Mouse (Mus musculus) neural tube, embryonic 11.5 days (tissue): ENCODE results near the gene Wipf3. TPM values are rescaled to one million over a fixed set of nuclear protein-coding genes. Genes with fewer than 3 reads are reported as not detected.

Source experiments
- ATAC-seq: fragments of 200-750 bp; cut with Nextera tagmentation; 2 replicates; pipeline ENCODE4 v1.8.0; 2017; ENCODE audit warnings: moderate number of reproducible peaks, mild to moderate bottlenecking, moderate TSS enrichment, moderate library complexity; ENCODE audit not compliant: insufficient read depth, low FRiP score, low TSS enrichment
- DNase-seq: peaks from one replicate; pipeline ENCODE4 v3.0.0-alpha.2; 2015; ENCODE audit warnings: low spot score
- H3K27ac ChIP-seq: fragments of 300-500 bp; sonication (generic); 2 replicates; pipeline ENCODE4 v1.5.1; 2014; ENCODE audit warnings: low read depth, mild to moderate bottlenecking, low read length
- H3K27me3 ChIP-seq: fragments of 300-500 bp; sonication (generic); 2 replicates; pipeline ENCODE4 v1.6.1; 2014; ENCODE audit warnings: mild to moderate bottlenecking, low read length, mixed read lengths; ENCODE audit not compliant: control insufficient read depth, insufficient read depth
- H3K36me3 ChIP-seq: fragments of 300-500 bp; sonication (generic); 2 replicates; pipeline ENCODE4 v1.6.1; 2014; ENCODE audit warnings: mild to moderate bottlenecking, low read length, moderate library complexity, mixed read lengths; ENCODE audit not compliant: control insufficient read depth, insufficient read depth
- H3K4me1 ChIP-seq: fragments of 300-500 bp; sonication (generic); 2 replicates; pipeline ENCODE4 v1.6.1; 2014; ENCODE audit warnings: low read length, mixed read lengths; ENCODE audit not compliant: control insufficient read depth, insufficient read depth
- H3K4me2 ChIP-seq: fragments of 300-500 bp; sonication (generic); 2 replicates; pipeline ENCODE4 v1.6.1; 2014; ENCODE audit warnings: low read depth, mild to moderate bottlenecking, moderate library complexity
- H3K4me3 ChIP-seq: fragments of 300-500 bp; sonication (generic); 2 replicates; pipeline ENCODE4 v1.5.1; 2014; ENCODE audit warnings: low read depth, low read length
- H3K9ac ChIP-seq: fragments of 300-500 bp; sonication (generic); 2 replicates; pipeline ENCODE4 v1.6.1; 2014; ENCODE audit warnings: mild to moderate bottlenecking, low read length
- H3K9me3 ChIP-seq: fragments of 300-500 bp; sonication (generic); 2 replicates; pipeline ENCODE4 v1.6.1; 2016; ENCODE audit warnings: low read length; ENCODE audit not compliant: control insufficient read depth
- WGBS: fragments of 180-500 bp; shearing (Covaris S2); extraction: QIAGEN DNeasy Blood & Tissue Kit; methylation state at CpG from one replicate; pipeline ENCODE4 v1.1.7; 2014; 5-methylcytosine and 5-hydroxymethylcytosine counted together
- polyA plus RNA-seq: library from polyadenylated mRNA; unstranded; fragments of >200 nt; fragmentation: Nextera tagmentation; extraction: Ambion mirVana; gene quantifications from 2 replicates; pipeline ENCODE4 v1.2.1, GENCODE M21; 2014

Gene Wipf3
- polyA plus RNA-seq = 0.34 and 0.80 TPM in 2 replicates

DNA sequence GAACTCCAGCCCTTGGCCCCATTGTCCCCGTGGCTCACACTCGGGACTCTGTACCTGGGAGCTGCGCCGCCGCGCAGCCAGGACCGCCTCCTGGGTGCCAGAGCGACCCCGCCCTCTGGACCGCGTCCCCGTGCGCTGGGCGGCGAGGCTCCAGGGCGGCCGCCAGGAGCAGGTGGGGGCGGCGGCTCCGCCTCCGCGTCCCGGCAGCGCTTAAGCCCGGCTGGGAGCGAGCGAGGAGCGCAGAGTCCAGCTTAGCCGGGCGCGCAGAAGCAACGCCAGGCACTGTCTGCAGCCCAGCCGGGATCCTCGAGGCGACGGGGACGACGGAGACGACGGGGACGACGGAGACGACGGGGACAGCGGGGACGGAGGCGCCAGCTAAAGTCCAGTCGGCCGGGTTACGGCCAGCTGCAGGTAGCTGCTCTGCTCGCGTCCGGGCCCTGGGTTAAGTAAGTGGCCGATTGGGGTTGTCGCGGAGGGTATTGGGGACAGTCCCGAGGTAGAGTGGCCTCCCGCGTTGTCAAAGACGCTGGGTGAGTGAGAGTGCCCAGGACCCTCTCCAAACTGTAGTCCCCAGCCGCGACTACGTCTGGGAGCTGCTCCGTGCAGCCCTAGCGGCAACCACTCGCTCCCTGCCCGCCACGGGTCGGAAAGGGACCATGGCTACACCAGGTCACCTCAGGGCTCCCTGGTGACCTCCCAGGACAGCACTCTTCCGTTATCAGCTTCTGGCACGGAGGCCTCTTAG lies at the start of gene Wipf3:
Gene Wipf3, plus strand, starts transcription at position 157 of the 748 bp plus-strand sequence.
- Histone ChIP-seq H3K9me3 (no peaks in the 10 kb centered on the region), H3K4me3 (peak within 1 kb of the TSS; percentile 57), H3K4me2 (peak within 1 kb of the TSS; percentile 94), H3K36me3 (no peaks in the 10 kb centered on the region), H3K9ac (peak within 1 kb of the TSS; percentile 61), H3K27me3 (peaks cover 20% of the 10 kb centered on the region), H3K27ac (no peak within 1 kb of the TSS), H3K4me1 (peaks cover 8% of the 10 kb centered on the region)
- WGBS = under 1% methylated on average over 68 of the region's 71 CpGs
- DNase-seq (peak; percentile 72), ATAC-seq (peak; percentile 80)

DNA sequence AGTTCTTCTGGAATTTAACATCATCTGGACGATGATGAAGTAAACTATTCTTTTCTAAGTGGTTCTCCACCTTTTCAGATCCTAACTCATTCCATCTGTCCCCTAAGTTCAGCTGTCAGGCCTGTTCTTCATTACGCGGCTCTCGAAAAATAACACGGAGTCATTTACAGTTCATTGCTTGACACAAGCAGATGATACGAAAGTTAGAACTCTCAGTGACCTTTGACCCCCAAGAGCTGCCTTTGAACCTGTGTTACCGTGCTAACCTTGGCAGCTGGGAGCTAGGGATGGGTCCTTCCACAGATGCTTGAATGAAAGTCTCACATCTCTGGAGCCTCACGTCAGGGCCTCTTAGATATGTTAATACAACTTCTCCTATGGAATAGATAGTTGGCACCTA lies 46.8 kb upstream of the Wipf3 start:
- peak; percentile 13 for DNase-seq
- no peaks in the 10 kb centered on the region for H3K9me3 ChIP-seq
- 49% methylated on average over 8 of the region's 8 CpGs for WGBS
- no peaks in the 10 kb centered on the region for H3K27me3 ChIP-seq
- H3K27ac ChIP-seq = no peak overlapping the region
- ATAC-seq = no peak
- H3K36me3 ChIP-seq = no peaks in the 10 kb centered on the region
- no peak overlapping the region for H3K4me2 ChIP-seq
- H3K4me3 ChIP-seq = no peak overlapping the region
- no peak overlapping the region for H3K9ac ChIP-seq
- H3K4me1 ChIP-seq = no peaks in the 10 kb centered on the region

DNA sequence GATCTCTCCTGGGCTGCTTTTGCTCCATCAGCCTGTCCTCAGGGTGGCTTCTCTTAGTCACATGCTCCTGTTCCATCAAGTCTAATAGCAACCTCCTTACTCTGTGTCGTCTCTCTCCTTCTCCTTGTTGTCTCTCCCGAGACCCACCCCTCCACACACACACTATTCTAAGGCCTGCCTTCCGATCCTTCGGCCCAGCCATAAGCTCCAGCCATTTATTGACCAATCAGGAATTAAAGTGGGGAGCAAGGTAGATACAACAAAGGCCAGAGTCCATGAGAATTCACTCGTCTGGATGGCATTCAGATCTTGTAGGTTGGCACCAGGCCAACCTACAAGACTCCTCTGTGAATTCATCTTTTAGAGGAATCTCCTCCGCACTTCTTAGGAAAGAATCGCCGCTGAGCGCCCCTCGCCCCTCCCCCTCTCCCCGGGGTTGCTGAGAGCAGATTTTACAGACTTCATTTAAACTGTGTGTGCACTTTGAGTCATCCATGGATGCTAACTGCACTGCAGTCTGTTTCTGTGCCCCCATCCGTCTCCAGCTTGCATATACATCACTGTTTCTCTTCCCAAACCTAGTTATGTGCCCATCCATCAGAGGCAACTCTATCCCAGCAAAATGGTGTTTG lies 45.4 kb upstream of the Wipf3 start:
- Histone ChIP-seq H3K27me3 (no peaks in the 10 kb centered on the region), H3K4me1 (no peaks in the 10 kb centered on the region), H3K36me3 (no peaks in the 10 kb centered on the region), H3K9ac (no peak overlapping the region), H3K4me3 (no peak overlapping the region), H3K9me3 (no peaks in the 10 kb centered on the region), H3K27ac (no peak overlapping the region), H3K4me2 (no peak overlapping the region)
- ATAC-seq (no peak), DNase-seq (no peak)
- 65% methylated on average over 12 of the region's 12 CpGs for WGBS

DNA sequence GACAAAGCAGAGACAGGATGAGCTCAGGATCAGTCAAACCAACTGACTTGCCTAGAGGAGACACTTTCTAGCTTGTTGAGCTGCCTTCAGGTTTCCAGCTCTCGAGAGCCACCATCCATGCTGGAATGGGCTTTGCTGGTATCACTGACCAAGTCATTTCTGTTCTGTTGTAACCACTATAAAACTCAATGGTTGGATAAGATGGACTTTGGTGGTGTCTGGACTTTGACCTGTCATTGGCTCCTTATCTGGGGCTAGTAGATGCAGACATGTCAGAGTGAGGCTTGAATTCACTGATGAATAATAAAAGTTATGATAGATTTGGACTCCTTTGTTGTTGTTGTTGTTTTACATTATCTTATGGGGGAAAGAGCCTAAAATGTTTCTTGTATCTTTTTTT lies 44.6 kb upstream of the Wipf3 start:
- H3K9me3 ChIP-seq = no peaks in the 10 kb centered on the region
- no peak overlapping the region for H3K4me3 ChIP-seq
- H3K27ac ChIP-seq = no peak overlapping the region
- no peak overlapping the region for H3K4me2 ChIP-seq
- DNase-seq = no peak
- no peaks in the 10 kb centered on the region for H3K36me3 ChIP-seq
- no peaks in the 10 kb centered on the region for H3K27me3 ChIP-seq
- H3K9ac ChIP-seq = no peak overlapping the region
- ATAC-seq = no peak
- WGBS = 100% methylated on average over 1 of the region's 1 CpGs
- no peaks in the 10 kb centered on the region for H3K4me1 ChIP-seq

DNA sequence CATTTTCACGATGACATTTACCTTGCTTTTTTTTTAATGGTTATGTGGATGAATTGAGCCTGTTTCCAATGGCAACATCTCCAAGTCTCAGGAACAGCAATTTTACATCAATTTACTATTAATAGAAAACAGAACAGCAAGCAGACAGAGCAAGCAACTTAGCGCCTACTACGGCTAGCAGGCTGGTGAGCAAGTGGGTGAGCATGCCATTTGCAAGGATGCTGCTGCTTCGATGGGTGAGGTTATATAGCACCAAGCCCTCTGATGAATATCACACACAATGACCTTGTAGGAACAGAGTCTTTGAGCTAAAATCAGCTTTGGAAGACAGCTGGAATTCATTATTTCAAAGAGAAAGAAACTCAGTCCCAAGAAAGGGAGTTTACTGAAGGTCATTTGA lies 43.0 kb upstream of the Wipf3 start:
- Histone ChIP-seq H3K4me1 (no peaks in the 10 kb centered on the region), H3K9me3 (no peaks in the 10 kb centered on the region), H3K4me3 (no peak overlapping the region), H3K27me3 (no peaks in the 10 kb centered on the region), H3K27ac (no peak overlapping the region), H3K36me3 (no peaks in the 10 kb centered on the region), H3K4me2 (no peak overlapping the region), H3K9ac (no peak overlapping the region)
- no peak for DNase-seq
- 80% methylated on average over 4 of the region's 4 CpGs for WGBS
- no peak for ATAC-seq

DNA sequence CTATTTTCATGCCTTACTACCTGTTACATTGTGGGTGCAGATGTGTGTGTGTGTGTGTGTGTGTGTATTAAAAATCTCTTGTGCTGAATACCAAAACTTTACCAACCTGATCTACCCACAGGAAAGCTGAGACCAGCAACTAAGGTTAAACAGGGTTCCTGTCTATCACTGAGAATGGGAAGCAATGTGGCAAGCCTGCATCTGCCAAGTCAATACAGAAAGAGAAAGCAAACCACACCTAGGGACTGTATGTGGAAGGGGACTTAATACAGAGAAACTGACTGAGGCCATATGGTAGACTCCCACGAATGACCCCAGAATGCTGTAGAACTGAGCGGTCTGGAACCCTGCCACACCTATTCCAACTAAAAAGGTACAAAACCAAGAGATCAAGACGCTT lies 42.4 kb upstream of the Wipf3 start:
- no peaks in the 10 kb centered on the region for H3K27me3 ChIP-seq
- WGBS = 93% methylated on average over 3 of the region's 3 CpGs

DNA sequence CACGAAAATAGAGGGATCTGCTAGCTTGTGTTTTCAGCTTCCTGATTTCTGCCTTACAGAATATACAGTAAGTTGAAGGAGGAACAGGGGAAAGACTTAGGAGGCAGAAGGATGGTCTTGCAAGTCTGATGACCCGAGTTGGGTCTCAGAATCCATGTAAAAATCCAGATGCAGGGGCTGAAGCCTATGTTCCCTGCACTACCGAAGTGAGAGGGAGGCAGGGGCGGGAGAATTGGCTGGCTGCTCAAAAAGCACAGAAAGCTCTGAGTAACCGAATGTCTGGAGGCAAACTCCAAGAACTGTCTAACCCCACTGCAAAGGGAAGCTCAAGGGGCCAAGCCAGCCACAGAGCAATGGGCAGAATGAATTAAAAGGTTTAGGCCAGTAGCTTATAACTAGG lies 41.7 kb upstream of the Wipf3 start:
- WGBS = 77% methylated on average over 5 of the region's 5 CpGs
- no peak for ATAC-seq
- Histone ChIP-seq H3K36me3 (no peaks in the 10 kb centered on the region), H3K27ac (no peak overlapping the region), H3K9ac (no peak overlapping the region), H3K4me3 (no peak overlapping the region), H3K4me2 (no peak overlapping the region), H3K27me3 (no peaks in the 10 kb centered on the region), H3K9me3 (no peaks in the 10 kb centered on the region), H3K4me1 (no peaks in the 10 kb centered on the region)
- DNase-seq = no peak

More for the DNA sequence above, 42.4 kb upstream of the Wipf3 start:
- DNase-seq = no peak
- H3K4me3 ChIP-seq = no peak overlapping the region
- no peaks in the 10 kb centered on the region for H3K36me3 ChIP-seq
- no peak overlapping the region for H3K27ac ChIP-seq
- ATAC-seq = no peak
- H3K9me3 ChIP-seq = no peaks in the 10 kb centered on the region
- no peak overlapping the region for H3K4me2 ChIP-seq
- H3K4me1 ChIP-seq = no peaks in the 10 kb centered on the region
- H3K9ac ChIP-seq = no peak overlapping the region

DNA sequence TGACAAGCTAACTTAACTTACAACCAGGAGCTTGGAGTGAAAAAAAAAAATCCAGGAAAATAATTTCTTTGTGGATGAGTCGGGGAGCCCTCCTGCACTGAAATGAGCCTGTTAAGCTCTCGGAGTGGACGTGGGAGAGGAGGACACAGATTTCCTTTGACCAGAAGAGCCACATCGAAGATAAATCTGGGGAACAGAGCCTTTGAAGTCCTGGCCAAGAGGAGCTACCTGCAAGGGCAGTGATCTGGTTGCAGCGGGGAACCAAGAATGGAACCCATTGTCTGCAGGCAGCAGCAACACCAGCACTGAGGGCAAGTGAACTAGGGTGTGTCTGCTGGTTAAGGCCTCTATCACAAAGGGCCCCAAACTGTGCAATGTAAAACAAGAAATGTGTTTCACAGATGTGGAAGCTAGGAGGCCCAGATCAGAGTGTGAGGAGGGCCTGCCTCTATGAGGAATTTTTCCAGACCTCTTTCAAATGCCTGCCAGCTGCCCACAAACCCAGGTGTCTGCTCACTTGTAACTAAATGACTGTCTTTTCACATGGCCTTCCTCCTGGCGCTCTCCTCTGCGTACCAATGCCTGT lies 40.6 kb upstream of the Wipf3 start:
- Histone ChIP-seq H3K9me3 (no peaks in the 10 kb centered on the region), H3K4me3 (no peak overlapping the region), H3K4me1 (no peaks in the 10 kb centered on the region), H3K36me3 (no peaks in the 10 kb centered on the region), H3K4me2 (no peak overlapping the region), H3K27ac (no peak overlapping the region), H3K27me3 (no peaks in the 10 kb centered on the region), H3K9ac (no peak overlapping the region)
- ATAC-seq = no peak
- no peak for DNase-seq
- 55% methylated on average over 7 of the region's 7 CpGs for WGBS

DNA sequence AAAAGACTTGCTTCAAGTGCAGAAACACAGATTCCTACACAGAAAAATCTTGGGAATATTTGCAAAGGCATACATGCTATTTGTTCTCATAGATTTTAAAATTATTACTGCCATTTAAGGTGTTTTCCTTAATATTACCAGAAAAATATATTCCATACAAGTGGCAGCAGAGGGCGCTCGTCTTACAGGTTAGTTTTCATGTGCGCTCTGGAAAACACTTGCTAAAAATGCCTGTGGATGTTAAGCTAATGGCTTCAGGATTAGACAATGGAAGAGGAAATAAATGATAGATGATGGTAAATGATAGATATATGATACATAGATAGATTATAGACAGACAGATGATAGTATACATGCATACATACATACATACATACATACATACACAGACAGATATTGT lies 37.6 kb upstream of the Wipf3 start:
- Histone ChIP-seq H3K4me3 (no peak overlapping the region), H3K36me3 (no peaks in the 10 kb centered on the region), H3K27ac (no peak overlapping the region), H3K27me3 (no peaks in the 10 kb centered on the region), H3K4me1 (no peaks in the 10 kb centered on the region), H3K4me2 (no peak overlapping the region), H3K9ac (no peak overlapping the region), H3K9me3 (no peaks in the 10 kb centered on the region)
- ATAC-seq (no peak), DNase-seq (peak; percentile 70)
- 6% methylated on average over 3 of the region's 3 CpGs for WGBS
